Mouse (Mus musculus): ENCODE results near the gene Tbl3. TPM values are rescaled to one million over a fixed set of nuclear protein-coding genes. Genes with fewer than 3 reads are reported as not detected.
"Not testable (repeated sequence)": the region's sequence is repeated elsewhere in the genome, so short reads cannot be mapped to it uniquely, and the experiment has no call there.

Tbl3 gene
- total RNA-seq, 2 experiments from 2014 or later = 19.1 to 20.4 TPM

- no peak for DNase-seq (ENCODE audit: low spot score in 2 of 2)
Observed at GRCm38 (mm10) chr17:24697985-24698384, 9.5 kb downstream of the Tbl3 start.

DNA sequence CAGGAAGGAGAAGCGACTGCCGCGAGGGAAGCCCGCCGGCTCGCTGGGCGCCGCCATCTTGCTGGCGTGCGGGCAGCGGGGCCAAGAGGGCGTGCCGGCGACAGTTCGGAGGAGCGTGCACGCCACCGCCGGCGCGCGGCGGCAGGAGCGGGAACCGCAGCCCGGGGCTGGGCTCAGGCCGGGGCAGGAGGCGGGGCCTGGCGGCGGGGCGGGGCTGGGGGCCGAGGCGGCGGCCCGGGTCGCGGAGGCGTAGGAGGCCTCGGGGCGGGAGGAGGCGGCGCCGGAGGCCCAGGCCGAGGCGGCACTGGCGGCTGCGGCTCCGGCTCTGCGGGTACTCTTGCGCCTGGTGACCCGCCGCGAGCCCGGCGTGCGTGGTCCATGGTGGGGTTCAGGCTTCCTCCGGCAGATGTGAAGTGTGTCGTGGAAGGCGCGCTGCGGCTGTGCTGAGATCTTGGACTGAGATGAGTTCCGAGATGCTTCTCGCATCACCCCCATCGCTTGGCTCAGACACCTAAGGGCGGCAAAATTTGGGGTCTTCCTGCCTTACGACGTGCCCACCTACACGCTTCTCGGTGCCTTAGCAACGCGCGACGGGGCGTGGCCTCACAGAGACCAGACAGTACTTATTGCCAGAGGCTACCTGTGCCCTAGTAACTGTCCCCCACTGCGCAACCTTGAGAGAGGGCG lies 11.3 kb downstream of the Tbl3 start, which contains the start of the genes Gfer and Noxo1:
Gene Gfer (minus strand): TSS at position 146 of the 687 bp plus-strand sequence.
Gene Noxo1 (plus strand): TSS at position 224 of the 687 bp plus-strand sequence.
- DNase-seq (ENCODE audit: low spot score in 2 of 2) = peak; percentile 88 to 90

DNA sequence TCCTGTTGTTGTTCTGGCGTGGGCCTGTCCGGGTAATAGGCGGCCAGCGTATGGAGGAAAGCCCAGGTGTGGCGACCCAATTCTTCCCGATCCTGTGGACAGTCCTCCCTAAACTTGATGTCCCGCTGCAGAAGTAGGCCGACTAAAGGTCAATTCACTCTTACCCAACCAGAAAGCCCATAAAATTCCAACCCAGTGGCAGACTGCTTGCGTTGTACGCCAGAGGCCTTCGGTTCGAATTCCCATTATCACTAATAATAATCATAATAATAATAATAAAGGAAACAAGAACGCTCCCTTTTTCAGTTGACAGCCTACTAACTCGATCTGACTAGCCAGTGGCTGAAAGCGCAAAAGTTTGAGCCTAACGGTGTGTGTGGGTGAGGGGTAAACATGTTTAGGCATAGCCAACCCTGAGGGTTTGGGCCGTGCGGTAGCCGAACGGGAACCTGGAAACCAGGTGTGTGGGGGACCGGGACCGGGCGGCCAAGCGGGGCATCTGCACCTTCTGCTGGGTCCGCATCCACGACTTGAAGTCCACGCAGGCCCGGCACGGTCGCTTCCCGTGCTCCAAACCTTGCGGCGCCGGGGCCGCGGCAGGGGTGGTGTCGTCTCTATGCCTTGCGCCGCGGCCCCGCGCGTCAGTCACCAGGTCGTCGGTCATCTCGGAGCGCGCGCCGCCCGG lies 12.0 kb downstream of the Tbl3 start:
- no peak for DNase-seq (ENCODE audit: low spot score in 2 of 2)

DNA sequence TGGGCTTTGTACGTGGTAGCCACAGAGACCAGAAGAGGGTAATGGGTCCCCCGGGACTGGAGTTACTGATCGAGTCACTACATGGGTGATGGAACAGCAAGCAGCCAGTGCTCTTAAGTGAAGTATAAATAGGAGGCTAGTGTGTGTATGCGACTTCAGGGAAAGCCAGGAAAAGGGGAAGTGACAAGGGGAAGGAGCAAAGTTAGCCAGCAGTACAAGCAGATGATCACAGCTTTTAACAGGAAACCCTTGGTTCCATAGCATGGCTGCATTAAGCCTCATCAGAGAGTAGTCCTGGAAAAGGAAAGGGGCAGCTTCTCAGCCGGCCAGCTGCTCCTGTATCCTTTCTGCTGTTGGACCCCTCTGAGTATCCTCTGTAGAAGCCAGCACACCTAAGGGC lies 15.1 kb downstream of the Tbl3 start:
- no peak for DNase-seq (ENCODE audit: low spot score in 2 of 2)

DNA sequence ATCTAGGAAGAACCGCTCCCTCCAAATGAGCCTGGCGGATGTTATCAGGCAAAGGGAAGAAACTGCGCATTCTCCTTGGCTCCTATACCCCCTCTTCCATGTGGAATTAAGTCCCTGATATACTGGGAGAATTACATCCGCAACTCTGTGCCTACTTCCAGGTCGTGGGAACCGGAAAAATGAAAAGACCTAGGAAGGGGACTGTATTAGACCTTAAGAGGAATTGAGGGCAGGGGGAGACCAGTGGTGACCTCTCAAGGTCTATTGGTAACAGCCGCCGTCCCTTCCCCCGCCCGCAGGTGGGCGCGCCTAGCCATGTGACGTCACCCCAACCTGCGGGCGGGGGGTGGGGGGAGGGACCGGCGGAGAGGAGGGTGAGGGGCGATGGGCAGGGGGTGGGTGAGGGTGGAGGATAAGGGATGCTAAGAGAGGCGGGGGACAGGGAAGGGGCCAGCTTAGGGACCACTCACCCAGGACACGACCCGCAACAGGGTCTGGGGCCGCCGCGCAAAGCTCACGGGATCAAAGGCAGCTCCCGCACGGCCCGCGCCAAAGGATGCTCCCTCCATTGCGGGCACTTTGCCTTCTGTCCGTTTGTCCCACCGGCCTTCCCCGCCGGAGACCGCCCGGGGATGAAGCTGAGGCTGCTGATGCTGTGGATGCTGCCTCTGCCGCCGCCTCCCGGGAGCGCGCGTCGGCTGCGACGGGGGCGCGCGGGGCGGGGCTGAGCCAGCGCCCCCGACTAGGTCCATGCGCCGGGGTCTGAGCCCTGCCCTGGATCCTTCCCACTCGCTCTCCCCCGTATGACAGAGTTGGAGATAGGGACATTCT lies 18.0 kb downstream of the Tbl3 start, which contains the start of gene Syngr3:
Gene Syngr3 (minus strand): TSS at position 705 of the 831 bp plus-strand sequence.
- no peak for DNase-seq (ENCODE audit: low spot score in 2 of 2)

- DNase-seq (ENCODE audit: low spot score in 2 of 2) = no peak
Observed at GRCm38 (mm10) chr17:24687599-24687998, 19.9 kb downstream of the Tbl3 start.

DNA sequence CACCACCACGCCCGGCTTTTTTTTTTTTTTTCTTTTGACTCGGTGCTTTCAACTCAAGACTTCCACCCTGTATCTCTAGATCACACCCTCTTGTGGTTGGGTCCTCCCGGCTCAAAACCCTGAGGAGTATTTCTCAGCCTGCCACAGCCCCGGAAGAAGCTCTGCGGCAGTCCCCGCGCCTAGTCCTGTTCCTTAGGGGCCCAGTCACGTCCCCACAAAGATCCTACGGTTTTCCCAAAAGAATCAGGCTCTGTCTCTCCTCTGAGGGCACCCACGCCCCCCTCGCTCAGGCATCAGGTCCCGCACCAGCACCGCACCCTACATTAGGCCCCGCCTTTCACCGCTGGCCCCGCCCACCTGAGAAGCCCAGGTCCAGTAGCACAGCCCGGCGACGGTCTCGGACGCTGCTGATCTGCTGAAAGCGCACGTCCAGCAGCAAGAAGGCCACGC lies 20.3 kb downstream of the Tbl3 start:
- no peak for DNase-seq (ENCODE audit: low spot score in 2 of 2)

DNA sequence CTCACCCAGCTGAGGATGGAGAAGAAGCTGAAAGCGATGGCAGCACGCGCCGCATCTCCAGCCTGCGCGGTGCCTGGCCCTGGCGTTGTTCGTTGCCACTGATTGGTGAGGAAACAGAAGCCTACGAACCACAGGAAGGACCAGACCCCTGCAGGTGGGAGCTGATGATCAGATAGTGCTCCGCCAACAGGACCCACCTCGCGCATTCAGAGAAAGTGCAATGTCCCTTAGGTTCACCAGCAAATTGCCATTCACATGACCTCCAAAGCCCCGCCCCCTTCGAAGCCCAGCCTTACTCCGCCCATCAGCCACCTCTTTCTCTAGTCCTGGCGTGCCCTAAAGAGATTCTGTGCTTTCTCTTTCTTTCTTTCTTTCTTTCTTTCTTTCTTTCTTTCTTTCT lies 20.9 kb downstream of the Tbl3 start:
- DNase-seq (ENCODE audit: low spot score in 2 of 2) = no peak

DNA sequence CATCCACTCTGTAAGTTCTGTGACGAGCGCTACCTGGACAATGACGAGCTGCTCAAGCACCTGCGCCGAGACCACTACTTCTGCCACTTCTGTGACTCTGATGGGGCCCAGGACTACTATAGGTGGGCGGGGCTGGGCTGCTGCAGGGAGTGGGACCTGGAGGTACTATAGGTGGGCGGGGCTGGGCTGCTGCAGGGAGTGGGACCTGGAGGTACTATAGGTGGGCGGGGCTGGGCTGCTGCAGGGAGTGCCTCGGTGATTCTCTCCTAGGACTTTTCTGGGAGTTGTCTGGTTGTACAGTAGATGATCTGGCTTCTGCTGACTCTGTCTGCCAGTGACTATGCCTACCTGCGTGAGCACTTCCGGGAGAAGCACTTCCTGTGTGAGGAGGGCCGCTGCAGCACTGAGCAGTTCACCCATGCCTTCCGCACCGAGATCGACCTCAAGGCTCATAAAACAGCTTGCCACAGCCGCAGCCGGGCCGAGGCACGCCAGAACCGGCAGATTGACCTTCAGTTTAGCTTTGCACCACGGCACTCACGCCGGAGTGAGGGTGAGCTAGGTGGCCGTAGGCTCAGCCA lies 29.9 kb downstream of the Tbl3 start:
- no peak for DNase-seq (ENCODE audit: low spot score in 2 of 2)

DNA sequence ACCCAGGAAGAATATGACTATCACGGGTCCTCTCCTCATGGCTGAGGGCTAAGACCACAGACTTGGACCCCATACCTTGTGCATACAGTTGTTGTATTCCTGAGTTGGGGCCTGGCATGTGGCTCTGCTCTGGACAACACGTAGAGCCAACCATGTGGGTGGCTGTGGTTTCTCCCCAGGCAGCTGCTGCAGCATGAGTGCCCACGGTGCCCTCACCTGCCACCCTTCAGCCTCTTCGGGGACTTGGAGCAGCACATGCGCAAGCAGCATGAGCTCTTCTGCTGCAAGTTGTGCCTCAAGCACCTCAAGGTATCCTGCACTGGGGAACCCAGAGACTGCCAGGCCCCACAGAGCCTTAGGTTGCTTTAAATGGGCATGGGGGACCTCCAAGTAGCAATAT lies 30.6 kb downstream of the Tbl3 start:
- no peak for DNase-seq (ENCODE audit: low spot score in 2 of 2)

GRCm38 (mm10) chr17:24676187-24676586 lies 31.3 kb downstream of the Tbl3 start:
- DNase-seq (ENCODE audit: low spot score in 2 of 2) = peak; percentile 54 to 74

- no peak for DNase-seq (ENCODE audit: low spot score in 2 of 2)
Observed at GRCm38 (mm10) chr17:24674277-24674676, 33.2 kb downstream of the Tbl3 start.

- no peak for DNase-seq (ENCODE audit: low spot score in 2 of 2)
Observed at GRCm38 (mm10) chr17:24672141-24672540, 35.3 kb downstream of the Tbl3 start.

DNA sequence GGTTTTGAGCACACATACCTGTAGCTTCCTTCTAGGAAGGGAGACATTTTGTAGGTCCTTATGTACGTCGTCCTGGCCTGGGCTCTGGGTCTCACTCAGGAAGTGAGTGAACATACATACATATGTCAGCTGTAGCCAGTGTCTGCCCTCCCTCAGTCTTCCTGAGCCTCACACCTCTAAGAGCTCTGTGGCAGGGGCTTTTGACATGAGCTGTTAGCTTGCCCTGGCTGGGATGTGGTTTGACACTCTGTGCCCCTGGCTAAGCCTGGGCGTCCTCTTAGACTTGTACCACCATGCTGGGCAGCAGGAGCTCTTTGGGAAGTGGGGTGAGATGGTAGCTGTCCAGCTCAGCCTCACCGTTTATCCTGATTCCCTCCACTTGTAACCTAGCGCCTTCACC lies 36.1 kb downstream of the Tbl3 start:
- DNase-seq (ENCODE audit: low spot score in 2 of 2) = no peak

- no peak for DNase-seq (ENCODE audit: low spot score in 2 of 2)
Observed at GRCm38 (mm10) chr17:24670246-24670844, 37.1 kb downstream of the Tbl3 start.

DNA sequence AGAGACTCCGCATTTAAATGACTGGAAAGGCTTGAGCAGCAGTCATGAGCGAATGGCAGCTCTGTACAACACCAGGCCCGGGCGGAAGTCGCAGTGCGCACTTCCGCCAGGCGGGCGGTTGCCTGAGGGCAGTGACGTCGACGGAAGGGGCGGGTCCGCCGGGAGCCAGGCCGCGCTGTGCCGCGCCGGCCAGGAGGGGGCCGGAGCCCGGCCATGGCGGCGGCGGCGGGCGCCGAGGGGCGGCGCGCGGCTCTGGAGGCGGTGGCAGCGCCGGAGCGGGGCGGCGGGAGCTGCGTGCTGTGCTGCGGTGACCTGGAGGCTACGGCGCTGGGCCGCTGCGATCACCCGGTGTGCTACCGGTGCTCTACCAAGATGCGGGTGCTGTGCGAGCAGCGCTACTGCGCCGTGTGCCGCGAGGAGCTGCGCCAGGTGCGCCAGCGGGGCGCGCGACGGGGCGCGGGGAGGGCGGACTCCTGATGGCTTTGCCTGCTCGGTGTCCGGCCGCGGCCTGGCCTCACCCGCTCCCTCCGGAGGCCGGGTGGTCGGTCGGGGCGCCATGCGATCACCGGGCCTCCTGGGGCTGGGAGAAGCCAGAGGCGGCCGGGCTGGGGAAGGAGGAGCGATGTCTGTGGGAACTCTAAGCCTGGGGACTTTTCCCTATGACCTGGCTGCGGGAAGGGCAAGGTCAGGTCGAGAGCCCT lies 37.8 kb downstream of the Tbl3 start, which contains the start of gene Zfp598:
Gene Zfp598 (plus strand): TSS at position 143 of the 701 bp plus-strand sequence.
- DNase-seq (ENCODE audit: low spot score in 2 of 2) = peak; percentile 90 to 98

DNA sequence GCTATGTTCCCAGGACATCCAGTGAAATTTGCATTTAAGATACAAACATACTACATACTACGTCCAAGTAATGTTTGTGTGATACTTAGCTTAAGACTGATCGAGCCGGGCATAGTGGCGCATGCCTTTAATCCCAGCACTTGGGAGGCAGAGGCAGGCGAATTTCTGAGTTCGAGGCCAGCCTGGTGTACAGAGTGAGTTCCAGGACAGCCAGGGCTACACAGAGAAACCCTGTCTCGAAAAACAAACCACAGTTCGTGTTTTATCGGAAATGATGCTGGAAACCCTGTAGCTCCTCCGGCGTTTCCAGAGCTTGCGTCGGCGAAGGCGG lies 38.3 kb downstream of the Tbl3 start:
- DNase-seq (ENCODE audit: low spot score in 2 of 2) = not testable (repeated sequence)

DNA sequence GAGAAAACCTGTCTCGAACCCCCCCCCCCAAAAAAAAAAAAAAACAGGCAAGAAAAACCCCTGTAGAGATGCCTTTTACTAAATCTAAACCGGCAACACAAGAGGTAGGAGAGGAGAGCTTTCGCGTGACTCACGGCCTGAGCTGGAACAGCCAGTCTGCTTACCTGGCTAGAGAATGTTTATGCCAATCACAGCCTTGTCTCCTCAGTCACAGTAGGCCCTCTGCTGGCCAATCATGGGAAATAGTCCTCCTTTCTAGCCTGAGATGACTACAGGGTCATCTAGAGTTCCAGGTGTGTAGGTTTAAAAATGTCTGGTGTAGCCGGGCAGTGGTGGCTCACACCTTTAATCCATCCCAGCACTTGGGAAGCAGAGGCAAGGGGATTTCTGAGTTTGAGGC lies 40.0 kb downstream of the Tbl3 start:
- DNase-seq (ENCODE audit: low spot score in 2 of 2) = no peak

GRCm38 (mm10) chr17:24667011-24667410 lies 40.4 kb downstream of the Tbl3 start:
- DNase-seq (ENCODE audit: low spot score in 2 of 2) = not testable (repeated sequence)

Data from gastrocnemius, postnatal 4 days (tissue).